Mouse (Mus musculus) forebrain, embryonic 10.5 days (tissue): Measurements from ENCODE around the gene Sec11a. TPM values are rescaled to one million over a fixed set of nuclear protein-coding genes. Genes with fewer than 3 reads are reported as not detected.

ENCODE experiments used
- DNase-seq: peaks from one replicate; pipeline ENCODE4 v3.0.0-alpha.2; 2017; ENCODE audit warnings: low spot score; ENCODE audit errors: extremely low spot score
- H3K27ac ChIP-seq: fragments of 300-500 bp; sonication (generic); 2 replicates; pipeline ENCODE4 v1.5.1; 2016; ENCODE audit warnings: mild to moderate bottlenecking
- H3K27me3 ChIP-seq: fragments of 300-500 bp; sonication (generic); 2 replicates; pipeline ENCODE4 v1.6.1; 2016; ENCODE audit warnings: mild to moderate bottlenecking; ENCODE audit not compliant: poor library complexity, severe bottlenecking
- H3K36me3 ChIP-seq: fragments of 300-500 bp; sonication (generic); replicated peaks from 2 replicates; pipeline ENCODE4 v1.6.1; 2016; ENCODE audit warnings: mild to moderate bottlenecking, moderate library complexity
- H3K4me1 ChIP-seq: fragments of 300-500 bp; sonication (generic); 2 replicates; pipeline ENCODE4 v1.6.1; 2016
- H3K4me3 ChIP-seq: fragments of 300-500 bp; sonication (generic); 2 replicates; pipeline ENCODE4 v1.5.1; 2016; ENCODE audit warnings: mild to moderate bottlenecking, moderate library complexity
- H3K9me3 ChIP-seq: fragments of 300-500 bp; sonication (generic); 2 replicates; pipeline ENCODE4 v1.6.1; 2016; ENCODE audit warnings: mild to moderate bottlenecking, moderate library complexity
- WGBS: fragments of 180-500 bp; shearing (Covaris S2); methylation state at CpG from one replicate; pipeline ENCODE4 v1.1.7; 2016; 5-methylcytosine and 5-hydroxymethylcytosine counted together
- polyA plus RNA-seq: library from polyadenylated mRNA; unstranded; fragments of >200 nt; fragmentation: Nextera tagmentation; extraction: Ambion mirVana; gene quantifications from 2 replicates; pipeline ENCODE4 v1.2.1, GENCODE M21; 2016

The Sec11a gene
- 190 and 226 TPM in 2 replicates for polyA plus RNA-seq

GRCm38 (mm10) chr7:80947445-80948350, at the start of gene Sec11a:
Gene Sec11a (minus strand): TSS chr7:80947780.
- H3K4me1 ChIP-seq = peaks cover 21% of the 10 kb centered on the region
- peak within 1 kb of the TSS; percentile 94 for H3K4me3 ChIP-seq
- peak; percentile 94 for DNase-seq
- WGBS = 2% methylated on average over 44 of the region's 44 CpGs
- peak within 1 kb of the TSS; percentile 99 for H3K27ac ChIP-seq
- peaks cover 25% of the 10 kb centered on the region for H3K36me3 ChIP-seq
- H3K9me3 ChIP-seq = no peaks in the 10 kb centered on the region
- no peaks in the 10 kb centered on the region; the same call in 1 of the 2 replicates for H3K27me3 ChIP-seq

DNA sequence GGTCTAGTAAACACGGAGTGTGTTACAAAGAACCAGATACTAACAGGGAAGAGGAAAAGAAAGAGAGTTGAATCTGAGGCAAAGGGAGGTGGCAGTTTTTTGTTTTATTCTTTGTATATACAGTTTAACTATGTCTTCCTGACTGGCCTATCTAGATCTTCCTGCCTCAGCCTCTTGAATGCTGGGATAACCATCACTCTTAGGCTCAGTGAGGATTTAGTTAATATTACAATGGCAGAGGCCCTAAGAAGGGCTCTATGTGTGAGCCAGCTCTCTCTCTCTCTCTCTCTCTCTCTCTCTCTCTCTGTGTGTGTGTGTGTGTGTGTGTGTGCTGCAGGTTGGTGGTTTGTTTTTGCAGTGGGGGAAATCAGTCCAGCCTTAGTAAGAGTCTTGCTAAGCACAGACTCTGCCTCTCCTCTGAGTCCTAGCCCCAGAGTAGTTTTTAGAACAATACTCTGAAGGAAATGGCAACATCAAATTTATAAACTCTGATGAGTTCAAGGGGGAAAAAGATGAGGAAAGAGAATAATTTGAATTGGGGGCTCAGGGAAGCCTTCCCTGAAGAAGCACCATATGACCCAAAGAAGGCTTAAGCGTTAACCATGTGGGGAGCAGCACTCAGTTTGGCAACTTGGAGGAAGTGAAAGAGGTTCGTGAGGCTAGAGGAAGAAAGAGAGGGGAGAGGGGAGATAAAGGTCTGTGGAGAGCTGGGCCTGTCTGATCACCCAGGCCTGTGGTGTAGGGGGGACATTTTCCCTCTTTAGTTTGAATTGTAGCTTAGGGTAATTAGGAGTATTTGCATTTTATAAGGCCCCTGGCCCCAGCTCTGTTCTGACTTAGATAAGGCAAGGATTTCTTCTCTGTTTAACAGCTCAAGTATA, 47.9 kb upstream of the Sec11a start:
- no peaks in the 10 kb centered on the region; the same call in 1 of the 2 replicates for H3K36me3 ChIP-seq
- no peaks in the 10 kb centered on the region for H3K27me3 ChIP-seq
- H3K4me3 ChIP-seq = 0 out of 2 replicates have a peak overlapping the region, but pooled peaks have one; percentile 94
- no peak for DNase-seq
- no peak overlapping the region for H3K27ac ChIP-seq
- H3K9me3 ChIP-seq = no peaks in the 10 kb centered on the region
- WGBS = 64% methylated on average over 3 of the region's 3 CpGs
- peaks cover 38% of the 10 kb centered on the region for H3K4me1 ChIP-seq

- WGBS = 48% methylated on average over 6 of the region's 6 CpGs
- Histone ChIP-seq H3K27ac (peak overlapping the region; percentile 98), H3K4me1 (peaks cover 38% of the 10 kb centered on the region), H3K27me3 (no peaks in the 10 kb centered on the region), H3K36me3 (no peaks in the 10 kb centered on the region; the same call in 1 of the 2 replicates), H3K4me3 (peak overlapping the region; percentile 94), H3K9me3 (no peaks in the 10 kb centered on the region)
- DNase-seq = no peak
These were observed 47.1 kb upstream of the Sec11a start for GRCm38 (mm10) chr7:80994663-80995005.

- H3K36me3 ChIP-seq = no peaks in the 10 kb centered on the region; the same call in 1 of the 2 replicates
- under 1% methylated on average over 58 of the region's 58 CpGs for WGBS
- H3K4me1 ChIP-seq = peaks cover 38% of the 10 kb centered on the region
- H3K9me3 ChIP-seq = no peaks in the 10 kb centered on the region
- H3K4me3 ChIP-seq = peak overlapping the region; percentile 94
- H3K27ac ChIP-seq = peak overlapping the region; percentile 98
- no peaks in the 10 kb centered on the region for H3K27me3 ChIP-seq
- DNase-seq = peak; percentile 72
These were observed 46.5 kb upstream of the Sec11a start for GRCm38 (mm10) chr7:80993834-80994662.

GRCm38 (mm10) chr7:80992980-80993833, 45.6 kb upstream of the Sec11a start, which contains the start of gene Zfp592:
Gene Zfp592 (plus strand): TSS chr7:80993681.
- H3K4me1 ChIP-seq = peaks cover 38% of the 10 kb centered on the region
- peak within 1 kb of the TSS; percentile 98 for H3K27ac ChIP-seq
- under 1% methylated on average over 83 of the region's 102 CpGs for WGBS
- no peaks in the 10 kb centered on the region for H3K27me3 ChIP-seq
- no peaks in the 10 kb centered on the region; the same call in 1 of the 2 replicates for H3K36me3 ChIP-seq
- H3K9me3 ChIP-seq = no peaks in the 10 kb centered on the region
- peak; percentile 82 for DNase-seq
- peak within 1 kb of the TSS; percentile 94 for H3K4me3 ChIP-seq

GRCm38 (mm10) chr7:80992631-80992979, 45.0 kb upstream of the Sec11a start:
- H3K27ac ChIP-seq = peak overlapping the region; percentile 98
- 2% methylated on average over 12 of the region's 12 CpGs for whole genome bisulfite sequencing
- no peaks in the 10 kb centered on the region; the same call in 1 of the 2 replicates for H3K36me3 ChIP-seq
- no peaks in the 10 kb centered on the region for H3K9me3 ChIP-seq
- peaks cover 38% of the 10 kb centered on the region for H3K4me1 ChIP-seq
- DNase-seq = no peak
- H3K27me3 ChIP-seq = no peaks in the 10 kb centered on the region
- H3K4me3 ChIP-seq = peak overlapping the region; percentile 94

DNA sequence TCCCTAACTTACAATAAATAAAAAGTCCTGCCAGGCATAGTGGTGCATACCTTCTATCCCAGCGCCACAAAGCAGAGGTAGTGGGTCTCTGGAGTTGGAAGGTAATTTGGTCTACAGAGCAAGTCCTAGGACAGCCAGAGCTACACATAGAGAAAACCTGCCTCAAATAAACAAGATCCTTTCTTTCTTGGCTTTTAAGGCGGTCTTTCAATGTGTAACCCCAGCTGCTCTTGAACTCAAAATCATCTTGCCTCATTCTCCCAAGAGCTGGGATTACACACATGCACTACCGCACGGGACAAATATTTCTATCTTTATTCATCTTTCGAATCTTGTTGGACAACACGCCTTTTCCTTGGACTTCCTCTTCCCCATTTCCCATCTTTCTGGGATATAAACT, 44.5 kb upstream of the Sec11a start:
- peak overlapping the region; percentile 98 for H3K27ac ChIP-seq
- peak overlapping the region; percentile 94 for H3K4me3 ChIP-seq
- WGBS = 86% methylated on average over 6 of the region's 6 CpGs
- H3K36me3 ChIP-seq = no peaks in the 10 kb centered on the region; the same call in 1 of the 2 replicates
- H3K9me3 ChIP-seq = no peaks in the 10 kb centered on the region
- no peak for DNase-seq
- peaks cover 43% of the 10 kb centered on the region for H3K4me1 ChIP-seq
- H3K27me3 ChIP-seq = no peaks in the 10 kb centered on the region

DNA sequence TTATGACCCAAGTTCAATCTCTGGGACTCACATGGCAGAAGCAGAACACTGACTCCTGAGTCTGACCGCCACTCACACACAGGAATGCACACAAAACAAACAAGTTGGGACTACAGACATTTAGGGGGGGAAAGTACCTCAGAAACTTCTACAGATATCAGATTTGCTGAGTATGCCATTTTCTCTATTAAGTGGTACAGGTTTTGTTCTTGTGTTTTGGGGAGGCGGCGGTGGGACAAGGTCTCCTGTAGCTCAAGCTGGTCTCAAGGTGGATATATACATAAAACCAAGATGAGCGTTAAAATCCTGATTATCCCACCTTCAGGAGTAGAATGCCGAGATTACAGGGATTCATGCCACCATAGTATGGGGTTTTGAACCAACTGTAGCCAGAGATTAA, 44.0 kb upstream of the Sec11a start:
- no peak overlapping the region for H3K27ac ChIP-seq
- H3K4me1 ChIP-seq = peaks cover 48% of the 10 kb centered on the region
- no peaks in the 10 kb centered on the region; the same call in 1 of the 2 replicates for H3K36me3 ChIP-seq
- WGBS = 94% methylated on average over 5 of the region's 5 CpGs
- peak overlapping the region; percentile 94; the same call in 1 of the 2 replicates for H3K4me3 ChIP-seq
- H3K9me3 ChIP-seq = no peaks in the 10 kb centered on the region
- no peak for DNase-seq
- no peaks in the 10 kb centered on the region for H3K27me3 ChIP-seq

DNA sequence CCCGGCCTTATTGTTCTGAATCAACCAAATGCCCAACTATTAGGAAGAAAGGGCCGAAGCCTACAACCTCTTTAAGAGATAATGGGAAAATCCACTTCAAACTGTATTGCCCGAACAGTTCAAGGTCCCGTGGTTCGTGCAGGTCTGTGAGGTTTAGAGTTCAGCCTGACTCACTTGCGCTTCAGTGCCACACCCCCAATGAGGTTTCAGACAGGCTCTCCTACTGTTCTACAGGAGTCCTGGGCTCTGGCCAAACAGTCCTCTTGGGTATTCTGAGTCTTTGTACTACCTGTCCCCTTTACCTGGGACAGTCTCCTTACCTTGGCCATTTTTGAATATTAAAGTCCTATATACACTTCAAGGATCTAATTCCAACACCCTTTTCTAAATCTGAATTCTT, 42.7 kb upstream of the Sec11a start:
- WGBS = 94% methylated on average over 6 of the region's 6 CpGs
- no peak for DNase-seq

DNA sequence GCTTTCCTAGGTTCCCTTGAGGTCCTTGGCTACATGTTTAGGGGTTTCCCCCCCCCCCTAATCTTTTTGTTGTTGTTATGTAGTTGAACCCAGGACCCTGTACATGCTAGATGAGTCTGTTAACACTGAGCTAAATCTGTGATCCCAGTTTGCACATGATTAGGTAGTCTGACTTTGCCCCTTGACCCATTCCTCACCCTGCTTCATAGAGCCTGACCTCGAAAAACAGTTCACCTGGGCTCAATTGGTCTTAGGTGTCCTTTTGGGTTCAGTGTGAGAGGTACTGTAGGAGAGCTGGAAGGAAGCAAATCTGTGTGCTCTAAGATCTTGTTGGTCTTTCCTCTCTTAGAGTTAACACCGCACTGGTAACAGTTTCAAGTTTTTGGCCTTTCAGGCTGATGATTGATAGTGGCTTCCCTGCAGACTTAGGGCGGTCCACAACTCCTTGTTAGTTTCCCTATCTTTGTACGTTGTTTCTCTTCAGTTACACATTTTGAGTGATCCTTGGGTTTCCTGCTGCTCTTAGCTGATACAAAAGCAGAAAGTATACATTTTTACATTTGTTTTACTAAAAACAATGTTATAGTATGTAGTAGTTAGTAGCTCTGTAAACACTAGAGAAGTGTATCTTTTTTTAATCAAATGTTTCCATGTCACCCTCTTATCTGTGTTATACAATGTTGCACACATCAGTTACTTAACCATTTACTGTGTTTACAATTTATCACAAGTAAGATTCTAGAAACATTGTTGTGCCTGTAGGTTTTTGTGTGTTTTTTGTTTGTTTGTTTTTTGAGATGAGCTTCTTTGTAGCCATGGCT, 40.4 kb upstream of the Sec11a start:
- 91% methylated on average over 4 of the region's 4 CpGs for WGBS
- Histone ChIP-seq H3K9me3 (no peaks in the 10 kb centered on the region), H3K36me3 (no peaks in the 10 kb centered on the region), H3K4me1 (peaks cover 31% of the 10 kb centered on the region), H3K27me3 (no peaks in the 10 kb centered on the region), H3K4me3 (no peak overlapping the region), H3K27ac (no peak overlapping the region)
- DNase-seq = no peak

More for the DNA sequence above, 42.7 kb upstream of the Sec11a start:
- Histone ChIP-seq H3K27me3 (no peaks in the 10 kb centered on the region), H3K4me3 (no peak overlapping the region), H3K27ac (no peak overlapping the region), H3K9me3 (no peaks in the 10 kb centered on the region), H3K4me1 (peaks cover 46% of the 10 kb centered on the region), H3K36me3 (no peaks in the 10 kb centered on the region)
